Mouse (Mus musculus) liver, embryonic 13.5 days (tissue): Measurements from ENCODE around the gene Speg. TPM values are rescaled to one million over a fixed set of nuclear protein-coding genes. Genes with fewer than 3 reads are reported as not detected.
A peak's percentile ranks its signal among the peaks of the same experiment; 100 is the strongest.

Experiments used
- ATAC-seq: fragments of 200-750 bp; cut with Nextera tagmentation; 2 replicates; pipeline ENCODE4 v1.8.0; 2017; ENCODE audit warnings: low read depth, mild to moderate bottlenecking, moderate number of reproducible peaks, moderate library complexity
- DNase-seq: peaks from one replicate; pipeline ENCODE4 v3.0.0; 2022
- H3K27ac ChIP-seq: fragments of 300-500 bp; sonication (generic); 2 replicates; pipeline ENCODE4 v1.5.1; 2015; ENCODE audit warnings: moderate library complexity, mild to moderate bottlenecking, inconsistent platforms
- H3K27me3 ChIP-seq: fragments of 300-500 bp; sonication (generic); 2 replicates; pipeline ENCODE4 v1.6.1; 2015; ENCODE audit warnings: mild to moderate bottlenecking, inconsistent platforms
- H3K36me3 ChIP-seq: fragments of 300-500 bp; sonication (generic); 2 replicates; pipeline ENCODE4 v1.6.1; 2015; ENCODE audit warnings: mild to moderate bottlenecking, inconsistent platforms
- H3K4me1 ChIP-seq: fragments of 300-500 bp; sonication (generic); replicated peaks from 2 replicates; pipeline ENCODE4 v1.6.1; 2015; ENCODE audit warnings: inconsistent platforms
- H3K4me2 ChIP-seq: fragments of 300-500 bp; sonication (generic); 2 replicates; pipeline ENCODE4 v1.6.1; 2015; ENCODE audit warnings: inconsistent platforms, mild to moderate bottlenecking, moderate library complexity
- H3K4me3 ChIP-seq: fragments of 300-500 bp; sonication (generic); replicated peaks from 2 replicates; pipeline ENCODE4 v1.5.1; 2015; ENCODE audit warnings: mild to moderate bottlenecking, inconsistent platforms
- H3K9ac ChIP-seq: fragments of 300-500 bp; sonication (generic); 2 replicates; pipeline ENCODE4 v1.6.1; 2015; ENCODE audit warnings: mild to moderate bottlenecking, inconsistent platforms
- H3K9me3 ChIP-seq: fragments of 300-500 bp; sonication (generic); replicated peaks from 2 replicates; pipeline ENCODE4 v1.6.1; 2016; ENCODE audit warnings: inconsistent platforms
- WGBS: fragments of 180-500 bp; shearing (Covaris S2); methylation state at CpG from one replicate; pipeline ENCODE4 v1.1.7; 2015; ENCODE audit not compliant: insufficient replicate concordance; 5-methylcytosine and 5-hydroxymethylcytosine counted together
- polyA plus RNA-seq: library from polyadenylated mRNA; unstranded; fragments of >200 nt; fragmentation: Nextera tagmentation; extraction: Ambion mirVana; gene quantifications from 2 replicates; pipeline ENCODE4 v1.2.1, GENCODE M21; 2015

Speg gene
- polyA plus RNA-seq, 1 experiment from 2014 or later = 10.7 TPM

DNA sequence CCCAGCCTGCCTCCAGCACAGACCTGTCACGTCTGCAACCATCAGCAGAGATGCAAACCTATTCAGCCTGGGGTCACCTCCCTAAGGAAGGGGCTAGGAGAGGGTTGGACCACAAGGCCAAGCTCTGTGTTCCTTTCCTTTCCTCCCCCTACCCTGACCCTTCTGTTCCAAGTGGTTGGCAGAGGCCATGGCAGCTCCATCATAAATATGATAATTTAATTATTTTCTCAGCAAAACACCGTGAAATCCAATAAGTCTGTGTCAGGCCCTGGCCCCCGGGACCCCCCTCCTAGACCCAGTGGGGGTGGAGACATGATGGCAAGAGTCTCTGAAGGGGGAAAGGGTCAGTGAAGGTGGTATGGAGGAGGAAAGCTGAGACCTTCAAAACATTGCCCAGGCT, 69.1 kb downstream of the Speg start:
- 40% methylated on average over 3 of the region's 3 CpGs for WGBS
- Histone ChIP-seq H3K4me2 (no peak overlapping the region; the same call in 1 of the 2 replicates), H3K27me3 (peaks cover 45% of the 10 kb centered on the region), H3K9ac (no peak overlapping the region), H3K36me3 (peaks cover 16% of the 10 kb centered on the region), H3K4me1 (peaks cover 59% of the 10 kb centered on the region), H3K9me3 (no peaks in the 10 kb centered on the region), H3K4me3 (no peak overlapping the region), H3K27ac (no peak overlapping the region; the same call in 1 of the 2 replicates)
- ATAC-seq = no peak
- DNase-seq = no peak

GRCm38 (mm10) chr1:75445141-75445701, 70.1 kb downstream of the Speg start:
- Histone ChIP-seq H3K9ac (peak overlapping the region; percentile 45), H3K4me1 (peaks cover 69% of the 10 kb centered on the region), H3K36me3 (peaks cover 12% of the 10 kb centered on the region), H3K4me2 (peak overlapping the region; percentile 66), H3K9me3 (no peaks in the 10 kb centered on the region), H3K27ac (peak overlapping the region; percentile 73), H3K27me3 (peaks cover 55% of the 10 kb centered on the region), H3K4me3 (peak overlapping the region; percentile 25)
- DNase-seq = peak; percentile 37
- ATAC-seq = peak; percentile 62
- WGBS = 6% methylated on average over 8 of the region's 9 CpGs

DNA sequence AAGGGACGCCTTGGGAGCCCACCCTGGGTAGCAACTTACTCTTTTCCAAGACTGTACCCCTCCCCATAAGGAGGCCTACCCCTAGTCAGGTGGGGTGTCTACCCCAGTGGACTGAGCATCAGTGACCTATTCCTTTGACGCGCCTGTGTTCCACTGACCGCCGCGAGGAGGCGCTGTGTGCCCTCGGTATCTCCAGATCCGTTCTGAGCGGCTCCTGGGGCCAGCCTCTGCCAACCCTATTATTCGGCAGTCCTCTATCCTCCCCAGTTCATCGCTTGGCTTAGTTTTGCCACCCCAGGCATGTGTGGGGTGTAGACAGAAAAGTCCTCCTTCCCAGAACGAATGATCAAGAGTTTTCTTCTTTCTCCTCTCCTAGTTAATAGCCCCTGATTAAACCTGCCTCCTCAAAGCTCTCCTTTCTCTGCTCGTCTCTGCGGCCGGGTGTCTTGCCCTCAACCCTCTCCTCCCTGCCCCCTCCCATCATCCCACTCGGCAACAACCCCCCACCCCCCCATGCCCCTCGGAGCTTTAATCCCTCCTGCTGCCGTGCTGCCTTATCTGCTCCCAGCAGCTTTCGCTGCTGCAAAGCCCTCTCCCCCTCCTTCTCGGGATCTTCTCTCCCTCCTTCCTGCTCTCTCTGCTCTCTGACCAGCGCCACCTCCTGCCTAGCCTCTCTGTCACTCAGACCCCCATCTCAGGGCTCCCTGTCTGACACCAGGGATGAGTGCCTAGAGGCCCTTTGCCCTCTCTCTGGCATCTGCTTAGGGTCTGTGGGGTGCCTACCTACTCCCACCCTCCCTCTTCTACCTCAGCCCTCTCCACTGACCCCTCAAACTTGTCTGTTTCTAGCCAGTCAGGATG, 70.9 kb downstream of the Speg start:
- Histone ChIP-seq H3K27me3 (peaks cover 63% of the 10 kb centered on the region), H3K9me3 (no peaks in the 10 kb centered on the region), H3K4me1 (peaks cover 76% of the 10 kb centered on the region), H3K4me2 (peak overlapping the region; percentile 66), H3K9ac (peak overlapping the region; percentile 49), H3K4me3 (peak overlapping the region; percentile 36), H3K36me3 (0 out of 2 replicates have a peak, but pooled peaks cover 4% of the 10 kb centered on the region), H3K27ac (peak overlapping the region; percentile 73)
- DNase-seq (peak; percentile 70), ATAC-seq (peak; percentile 66)
- under 1% methylated on average over 22 of the region's 22 CpGs for WGBS

- peak overlapping the region; percentile 36 for H3K4me3 ChIP-seq
- H3K9me3 ChIP-seq = no peaks in the 10 kb centered on the region
- peaks cover 79% of the 10 kb centered on the region for H3K4me1 ChIP-seq
- whole genome bisulfite sequencing = 2% methylated on average over 20 of the region's 20 CpGs
- peak overlapping the region; percentile 66 for H3K4me2 ChIP-seq
- no peak for DNase-seq
- H3K36me3 ChIP-seq = 0 out of 2 replicates have a peak, but pooled peaks cover 2% of the 10 kb centered on the region
- peak overlapping the region; percentile 73 for H3K27ac ChIP-seq
- ATAC-seq = no peak
- H3K9ac ChIP-seq = peak overlapping the region; percentile 49
- H3K27me3 ChIP-seq = peaks cover 69% of the 10 kb centered on the region
These were observed 71.6 kb downstream of the Speg start for GRCm38 (mm10) chr1:75446656-75447055.

DNA sequence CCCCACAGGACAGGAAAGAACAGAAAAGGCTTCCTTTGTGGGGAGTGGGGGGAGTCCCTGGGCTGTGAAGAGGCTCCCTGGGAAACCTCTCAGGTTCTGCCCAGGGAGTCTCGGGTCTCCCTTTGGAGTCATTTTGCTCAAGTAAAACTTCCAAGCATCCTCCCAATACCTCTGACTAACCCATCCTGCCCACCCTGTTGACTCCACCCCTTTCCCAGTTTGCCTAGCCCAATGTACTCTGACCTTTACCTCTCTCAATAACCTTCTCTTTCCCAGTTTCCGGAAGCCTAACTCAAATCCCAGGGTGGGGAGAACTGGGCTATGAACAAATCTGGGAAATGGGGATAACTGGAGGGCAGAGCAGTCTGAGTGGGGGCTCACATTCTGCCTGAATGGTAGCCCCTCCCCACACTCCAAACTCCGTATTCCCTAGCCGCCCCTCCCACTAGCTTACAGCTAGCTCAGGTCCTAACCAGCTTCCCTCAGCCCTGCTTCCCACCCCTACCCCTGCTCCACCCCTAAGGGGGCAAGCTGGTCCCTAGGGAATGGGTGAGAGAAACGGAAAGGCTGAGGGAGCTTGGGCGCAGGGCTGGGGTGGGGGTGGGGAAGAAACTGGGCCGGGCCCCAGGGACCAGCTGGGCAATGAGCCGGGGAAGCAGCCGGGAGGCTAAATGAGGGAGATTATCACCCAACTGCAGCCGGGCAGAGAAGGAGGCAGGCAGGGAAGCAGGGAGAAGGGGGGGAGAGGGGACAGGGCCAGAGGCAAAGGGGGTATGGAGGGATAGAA, 72.4 kb downstream of the Speg start:
- peaks cover 77% of the 10 kb centered on the region for H3K27me3 ChIP-seq
- H3K4me2 ChIP-seq = peak overlapping the region; percentile 66
- peak overlapping the region; percentile 49; the same call in 1 of the 2 replicates for H3K9ac ChIP-seq
- DNase-seq (no peak), ATAC-seq (no peak)
- H3K9me3 ChIP-seq = no peaks in the 10 kb centered on the region
- peak overlapping the region; percentile 39; the same call in 1 of the 2 replicates for H3K27ac ChIP-seq
- peaks cover 79% of the 10 kb centered on the region for H3K4me1 ChIP-seq
- whole genome bisulfite sequencing = 1% methylated on average over 10 of the region's 10 CpGs
- H3K4me3 ChIP-seq = peak overlapping the region; percentile 41
- H3K36me3 ChIP-seq = no peaks in the 10 kb centered on the region

DNA sequence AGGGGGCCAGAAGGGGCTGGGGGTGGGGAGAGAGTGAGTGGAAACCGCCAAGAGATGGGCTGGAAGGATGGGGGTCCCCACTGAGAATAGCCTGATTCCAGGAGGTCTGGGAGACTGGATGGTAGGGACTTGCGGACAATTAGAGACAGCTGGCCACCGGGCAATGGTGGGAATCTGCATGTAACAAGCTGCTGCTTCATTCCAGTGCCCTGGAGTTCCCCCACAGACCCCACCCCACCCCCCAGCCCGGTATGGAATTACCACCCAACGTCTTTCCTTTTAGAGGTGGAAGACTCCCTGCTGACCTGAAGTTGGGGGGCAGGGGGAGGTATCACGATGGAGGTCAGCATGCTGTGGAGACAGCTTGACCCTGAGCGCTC, 72.9 kb downstream of the Speg start:
- peak overlapping the region; percentile 66 for H3K4me2 ChIP-seq
- peaks cover 79% of the 10 kb centered on the region for H3K4me1 ChIP-seq
- no peaks in the 10 kb centered on the region for H3K9me3 ChIP-seq
- peak overlapping the region; percentile 41; the same call in 1 of the 2 replicates for H3K4me3 ChIP-seq
- no peak overlapping the region for H3K27ac ChIP-seq
- 0 out of 2 replicates have a peak overlapping the region, but pooled peaks have one; percentile 41 for H3K9ac ChIP-seq
- H3K36me3 ChIP-seq = no peaks in the 10 kb centered on the region
- peaks cover 83% of the 10 kb centered on the region for H3K27me3 ChIP-seq
- ATAC-seq (no peak), DNase-seq (no peak)
- WGBS = 2% methylated on average over 7 of the region's 7 CpGs

GRCm38 (mm10) chr1:75448937-75449336, 73.8 kb downstream of the Speg start:
- no peak for ATAC-seq
- under 1% methylated on average over 13 of the region's 14 CpGs for WGBS
- DNase-seq = no peak
- H3K4me1 ChIP-seq = peaks cover 73% of the 10 kb centered on the region
- no peak overlapping the region for H3K4me3 ChIP-seq
- 0 out of 2 replicates have a peak overlapping the region, but pooled peaks have one; percentile 2 for H3K4me2 ChIP-seq
- no peak overlapping the region for H3K27ac ChIP-seq
- no peak overlapping the region for H3K9ac ChIP-seq
- H3K27me3 ChIP-seq = peaks cover 92% of the 10 kb centered on the region
- H3K36me3 ChIP-seq = no peaks in the 10 kb centered on the region
- no peaks in the 10 kb centered on the region for H3K9me3 ChIP-seq

GRCm38 (mm10) chr1:75449377-75450135, 74.5 kb downstream of the Speg start:
- no peak for DNase-seq
- H3K4me3 ChIP-seq = peak overlapping the region; percentile 42
- no peak overlapping the region for H3K27ac ChIP-seq
- H3K9ac ChIP-seq = peak overlapping the region; percentile 59; the same call in 1 of the 2 replicates
- no peak for ATAC-seq
- peak overlapping the region; percentile 66 for H3K4me2 ChIP-seq
- peaks cover 67% of the 10 kb centered on the region for H3K4me1 ChIP-seq
- H3K27me3 ChIP-seq = peaks cover 97% of the 10 kb centered on the region
- H3K36me3 ChIP-seq = no peaks in the 10 kb centered on the region
- WGBS = under 1% methylated on average over 8 of the region's 8 CpGs
- no peaks in the 10 kb centered on the region for H3K9me3 ChIP-seq

DNA sequence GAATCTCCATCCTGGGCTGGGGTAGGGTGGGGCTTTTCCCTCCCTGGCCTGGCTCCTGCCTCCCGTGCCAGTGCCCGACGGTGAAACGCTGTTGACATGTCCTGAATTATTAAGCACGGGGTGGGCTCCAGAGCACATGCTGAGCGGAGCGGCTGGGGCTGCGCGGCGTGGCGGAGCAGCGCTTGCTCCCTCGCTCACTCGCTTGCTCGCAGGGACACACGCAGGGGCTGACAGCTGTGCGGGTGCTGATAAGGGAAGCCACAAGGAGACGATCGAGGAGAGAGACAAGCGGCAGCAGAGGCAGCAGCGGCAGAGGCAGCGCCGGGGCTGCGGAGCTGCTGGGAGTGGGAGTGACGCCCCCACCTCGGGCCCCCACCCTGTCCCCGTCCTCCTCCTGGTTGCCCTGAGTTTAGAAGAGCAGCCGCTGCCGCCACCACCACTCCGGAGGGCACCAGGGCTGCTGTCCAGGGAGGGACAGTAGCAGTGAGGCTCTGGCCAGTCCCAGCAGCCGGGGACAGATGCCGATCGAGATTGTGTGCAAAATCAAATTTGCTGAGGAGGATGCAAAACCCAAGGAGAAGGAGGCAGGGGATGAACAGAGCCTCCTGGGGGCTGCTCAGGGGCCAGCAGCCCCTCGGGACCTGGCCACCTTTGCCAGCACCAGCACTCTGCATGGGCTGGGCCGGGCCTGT, 75.4 kb downstream of the Speg start, which contains the start of gene Asic4:
Gene Asic4 (plus strand): TSS at position 123 of the 692 bp plus-strand sequence.
- DNase-seq (peak; percentile 68), ATAC-seq (peak; percentile 55)
- Histone ChIP-seq H3K4me2 (peak within 1 kb of the TSS; percentile 66), H3K27ac (no peak within 1 kb of the TSS), H3K9me3 (no peaks in the 10 kb centered on the region), H3K36me3 (no peaks in the 10 kb centered on the region), H3K27me3 (peaks cover 98% of the 10 kb centered on the region), H3K9ac (peak within 1 kb of the TSS; percentile 59), H3K4me1 (peaks cover 58% of the 10 kb centered on the region), H3K4me3 (peak within 1 kb of the TSS; percentile 42)
- under 1% methylated on average over 35 of the region's 35 CpGs for WGBS

- no peak overlapping the region for H3K4me3 ChIP-seq
- H3K27ac ChIP-seq = no peak overlapping the region
- DNase-seq = no peak
- H3K9me3 ChIP-seq = no peaks in the 10 kb centered on the region
- H3K4me2 ChIP-seq = no peak overlapping the region
- no peak overlapping the region for H3K9ac ChIP-seq
- H3K36me3 ChIP-seq = no peaks in the 10 kb centered on the region
- peaks cover 50% of the 10 kb centered on the region for H3K4me1 ChIP-seq
- ATAC-seq = no peak
- H3K27me3 ChIP-seq = peaks cover 100% of the 10 kb centered on the region
- WGBS = 62% methylated on average over 5 of the region's 5 CpGs
These were observed 76.8 kb downstream of the Speg start for GRCm38 (mm10) chr1:75451900-75452299.
